Mouse (Mus musculus): ENCODE measurements at regions not wholly inside any gene's neighbourhood (a gene's known extent, or its start where the extent isn't known, plus 50 kb on each side); places are given as distances from the start of the nearest gene placed in this dataset.

- TF ChIP-seq ZKSCAN1 (IDR thresholded peaks at IDR 0.05; ENCODE audit: low read depth, low read length) (no peak), EP300 (IDR thresholded peaks at IDR 0.05; ENCODE audit: low read depth in 1 of 2, low read length in 2 of 2) (no peak), MAZ (IDR thresholded peaks at IDR 0.05; ENCODE audit: low read depth, low read length) (no peak), MAFK (IDR thresholded peaks at IDR 0.05; ENCODE audit: borderline replicate concordance, low read depth, low read length) (no peak), POLR2AphosphoS2 (IDR thresholded peaks at IDR 0.05; ENCODE audit: low read length) (no peak), MXI1 (IDR thresholded peaks at IDR 0.05; ENCODE audit: low read depth, low read length) (no peak), MYC (IDR thresholded peaks at IDR 0.05; ENCODE audit: low read depth, low read length) (no peak), MEF2A (IDR thresholded peaks at IDR 0.05; ENCODE audit: extremely low read depth, insufficient replicate concordance, low read depth, low read length, poor library complexity, severe bottlenecking) (no peak), CTCF (IDR thresholded peaks at IDR 0.05 in 2 of 3, conservative IDR thresholded peaks at IDR 0.05 in 1 of 3; ENCODE audit: control insufficient read depth in 1 of 3, insufficient read depth in 1 of 3, low read depth in 2 of 3, low read length in 3 of 3, poor library complexity in 1 of 3, severe bottlenecking in 1 of 3) (no peak), KAT2A (conservative IDR thresholded peaks at IDR 0.05; ENCODE audit: low read depth, low read length) (no peak), USF2 (IDR thresholded peaks at IDR 0.05; ENCODE audit: borderline replicate concordance in 1 of 2, insufficient read depth in 1 of 2, low read depth in 1 of 2, low read length in 2 of 2) (no peak)
- no peaks in the 10 kb centered on the region for H3K9me3 ChIP-seq (replicated peaks; ENCODE audit: insufficient read depth, low read length)
- no peak overlapping the region for H3K9ac ChIP-seq (ENCODE audit: control insufficient read depth, low read depth, low read length, poor library complexity, severe bottlenecking)
- 0 out of 4 replicates have a peak, but pooled peaks cover 0 to 2% of the 10 kb centered on the region in 2 experiments for H3K36me3 ChIP-seq (ENCODE audit: control insufficient read depth in 1 of 2, insufficient read depth in 2 of 2, low read length in 2 of 2)
- H3K27me3 ChIP-seq (ENCODE audit: control insufficient read depth in 1 of 2, insufficient read depth in 2 of 2, low read length in 2 of 2) = no peaks in the 10 kb centered on the region
- DNase-seq (ENCODE audit: low read depth, low spot score) = no peak
- no peak overlapping the region for H3K4me3 ChIP-seq (ENCODE audit: control insufficient read depth in 1 of 2, insufficient read depth in 1 of 2, low read depth in 2 of 2, low read length in 2 of 2)
- H3K27ac ChIP-seq (ENCODE audit: control insufficient read depth, low read depth, low read length) = no peak overlapping the region
- H3K79me2 ChIP-seq (ENCODE audit: control insufficient read depth, insufficient read depth, low read length, poor library complexity) = peaks cover 2% of the 10 kb centered on the region; the same call in 1 of the 2 replicates
- H3K4me1 ChIP-seq (ENCODE audit: control insufficient read depth in 1 of 2, insufficient read depth in 2 of 2, low read length in 2 of 2) = peaks cover 0 to 19% of the 10 kb centered on the region in 2 experiments; a peak in 2 of 4 replicates
Observed at GRCm38 (mm10) chr6:47648899-47649298, 53.8 kb upstream of the Ezh2 start.

GRCm38 (mm10) chr6:47648316-47648715 is 53.2 kb upstream of the Ezh2 start:
- no peak for TF ChIP-seq ZNF384 (IDR thresholded peaks at IDR 0.05; ENCODE audit: low read depth, low read length)
- no peak for TF ChIP-seq ZKSCAN1 (IDR thresholded peaks at IDR 0.05; ENCODE audit: low read depth, low read length)
- no peak for TF ChIP-seq MEF2A (IDR thresholded peaks at IDR 0.05; ENCODE audit: extremely low read depth, insufficient replicate concordance, low read depth, low read length, poor library complexity, severe bottlenecking)
- Histone ChIP-seq H3K27ac (ENCODE audit: control insufficient read depth, low read depth, low read length) (no peak overlapping the region), H3K36me3 (ENCODE audit: control insufficient read depth in 1 of 2, insufficient read depth in 2 of 2, low read length in 2 of 2) (0 out of 4 replicates have a peak, but pooled peaks cover 0 to 2% of the 10 kb centered on the region in 2 experiments), H3K9me3 (replicated peaks; ENCODE audit: insufficient read depth, low read length) (no peaks in the 10 kb centered on the region), H3K4me1 (ENCODE audit: control insufficient read depth in 1 of 2, insufficient read depth in 2 of 2, low read length in 2 of 2) (peaks cover 0 to 19% of the 10 kb centered on the region in 2 experiments; a peak in 2 of 4 replicates), H3K9ac (ENCODE audit: control insufficient read depth, low read depth, low read length, poor library complexity, severe bottlenecking) (no peak overlapping the region), H3K27me3 (ENCODE audit: control insufficient read depth in 1 of 2, insufficient read depth in 2 of 2, low read length in 2 of 2) (no peaks in the 10 kb centered on the region), H3K79me2 (ENCODE audit: control insufficient read depth, insufficient read depth, low read length, poor library complexity) (peaks cover 2% of the 10 kb centered on the region; the same call in 1 of the 2 replicates), H3K4me3 (ENCODE audit: control insufficient read depth in 1 of 2, insufficient read depth in 1 of 2, low read depth in 2 of 2, low read length in 2 of 2) (no peak overlapping the region)
- DNase-seq (ENCODE audit: low read depth, low spot score) = no peak

GRCm38 (mm10) chr6:47647876-47648275 is 52.7 kb upstream of the Ezh2 start:
- H3K4me1 ChIP-seq (ENCODE audit: control insufficient read depth in 1 of 2, insufficient read depth in 2 of 2, low read length in 2 of 2) = peaks cover 0 to 19% of the 10 kb centered on the region in 2 experiments; a peak in 2 of 4 replicates
- 0 out of 4 replicates have a peak, but pooled peaks cover 0 to 2% of the 10 kb centered on the region in 2 experiments for H3K36me3 ChIP-seq (ENCODE audit: control insufficient read depth in 1 of 2, insufficient read depth in 2 of 2, low read length in 2 of 2)
- H3K79me2 ChIP-seq (ENCODE audit: control insufficient read depth, insufficient read depth, low read length, poor library complexity) = peaks cover 2% of the 10 kb centered on the region; the same call in 1 of the 2 replicates
- peak; percentile 38 for DNase-seq (ENCODE audit: low read depth, low spot score)
- H3K27me3 ChIP-seq (ENCODE audit: control insufficient read depth in 1 of 2, insufficient read depth in 2 of 2, low read length in 2 of 2) = no peaks in the 10 kb centered on the region
- no peak overlapping the region for H3K27ac ChIP-seq (ENCODE audit: control insufficient read depth, low read depth, low read length)
- H3K9ac ChIP-seq (ENCODE audit: control insufficient read depth, low read depth, low read length, poor library complexity, severe bottlenecking) = no peak overlapping the region
- H3K4me3 ChIP-seq (ENCODE audit: control insufficient read depth in 1 of 2, insufficient read depth in 1 of 2, low read depth in 2 of 2, low read length in 2 of 2) = no peak overlapping the region
- H3K9me3 ChIP-seq (replicated peaks; ENCODE audit: insufficient read depth, low read length) = no peaks in the 10 kb centered on the region
- TF ChIP-seq EP300 (IDR thresholded peaks at IDR 0.05; ENCODE audit: low read depth in 1 of 2, low read length in 2 of 2) (no peak), CTCF (IDR thresholded peaks at IDR 0.05 in 2 of 3, conservative IDR thresholded peaks at IDR 0.05 in 1 of 3; ENCODE audit: control insufficient read depth in 1 of 3, insufficient read depth in 1 of 3, low read depth in 2 of 3, low read length in 3 of 3, poor library complexity in 1 of 3, severe bottlenecking in 1 of 3) (no peak), MXI1 (IDR thresholded peaks at IDR 0.05; ENCODE audit: low read depth, low read length) (no peak), SMC3 (IDR thresholded peaks at IDR 0.05; ENCODE audit: low read depth, low read length) (no peak), MYB (IDR thresholded peaks at IDR 0.05; ENCODE audit: low read depth, low read length) (no peak), ZC3H11A (IDR thresholded peaks at IDR 0.05; ENCODE audit: low read depth, low read length) (no peak), ETS1 (IDR thresholded peaks at IDR 0.05; ENCODE audit: low read depth, low read length) (no peak), KAT2A (conservative IDR thresholded peaks at IDR 0.05; ENCODE audit: low read depth, low read length) (no peak), MAFK (IDR thresholded peaks at IDR 0.05; ENCODE audit: borderline replicate concordance, low read depth, low read length) (no peak), GABPA (IDR thresholded peaks at IDR 0.05; ENCODE audit: low read depth, low read length) (no peak), UBTF (IDR thresholded peaks at IDR 0.05; ENCODE audit: borderline replicate concordance, insufficient read depth, low read depth, low read length) (no peak), CHD1 (IDR thresholded peaks at IDR 0.05; ENCODE audit: low read depth, low read length) (no peak), MYC (IDR thresholded peaks at IDR 0.05; ENCODE audit: low read depth, low read length) (no peak), USF1 (IDR thresholded peaks at IDR 0.05; ENCODE audit: low read depth, low read length) (no peak), RCOR1 (IDR thresholded peaks at IDR 0.05; ENCODE audit: low read depth, low read length) (no peak), MEF2A (IDR thresholded peaks at IDR 0.05; ENCODE audit: extremely low read depth, insufficient replicate concordance, low read depth, low read length, poor library complexity, severe bottlenecking) (no peak), TBP (IDR thresholded peaks at IDR 0.05; ENCODE audit: low read depth, low read length) (no peak)
